Mouse (Mus musculus) retina, adult 2 months (tissue): ENCODE results near the gene Tenm1.

Source experiments
- DNase-seq: peaks from one replicate; pipeline ENCODE4 v3.0.0-alpha.2; 2012; ENCODE audit warnings: low read depth, low spot score

Gene Tenm1

DNA sequence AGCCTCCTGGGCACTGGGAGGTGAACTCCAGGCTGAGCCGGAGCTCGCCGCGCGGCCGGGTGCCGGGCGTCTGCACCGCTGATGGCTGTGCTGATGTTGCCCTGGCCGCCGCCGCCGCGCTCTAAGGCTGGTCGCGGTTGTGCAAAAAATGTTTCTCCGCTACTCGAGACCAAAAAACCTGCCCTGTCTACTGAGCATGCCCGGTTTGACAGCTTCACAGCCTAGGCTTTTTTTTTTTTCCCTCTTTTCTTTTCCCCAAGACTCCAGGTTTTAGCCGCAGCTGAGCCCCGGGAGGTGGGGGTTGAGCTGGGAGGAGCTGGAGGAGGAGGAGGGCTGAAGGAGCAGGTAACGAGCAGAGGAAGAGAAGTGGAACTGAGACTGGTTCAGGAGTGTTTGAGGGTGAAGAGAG is at the start of gene Tenm1:
Gene Tenm1, minus strand, starts transcription at position 272 of the 409 bp plus-strand sequence.
- no peak for DNase-seq

DNA sequence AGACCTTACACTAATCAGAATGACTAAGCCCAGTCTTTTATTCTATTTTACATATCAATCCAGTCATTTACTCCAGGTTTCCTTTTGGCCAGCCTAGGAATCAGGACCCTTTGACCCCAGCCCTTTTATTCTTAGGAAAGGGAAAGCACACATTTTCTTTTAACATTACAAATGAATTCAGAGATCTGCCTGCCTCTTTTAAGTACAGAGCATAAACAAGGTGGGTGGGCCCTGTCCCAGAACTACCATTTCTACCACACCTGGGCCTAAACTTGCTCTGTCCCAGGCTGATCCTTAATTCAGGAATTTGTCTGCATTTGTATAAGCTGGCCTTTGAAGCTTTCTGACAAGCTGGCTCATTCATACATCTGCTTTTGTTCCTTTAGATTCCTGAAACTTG is 38.4 kb upstream of the Tenm1 start:
- no peak for DNase-seq

DNA sequence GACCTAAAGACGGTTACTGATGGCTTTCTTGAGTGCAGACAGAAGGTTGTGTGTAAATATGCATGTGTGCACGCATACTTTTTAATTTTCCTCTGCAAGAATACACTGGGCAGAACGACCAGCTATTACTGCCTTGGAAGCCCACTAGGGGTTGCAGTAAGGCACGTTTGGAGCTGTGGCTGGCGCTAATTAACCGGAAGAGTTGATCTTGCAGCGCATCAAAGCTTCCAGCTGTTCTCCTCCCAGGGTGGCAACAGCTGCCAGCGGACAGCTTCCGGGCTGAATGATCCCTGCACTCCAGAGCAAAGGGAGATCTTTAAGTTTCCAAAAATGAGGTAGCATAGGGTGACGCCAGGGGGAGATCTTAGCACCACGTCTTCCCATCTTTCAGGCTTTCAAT is 1.7 kb upstream of the Tenm1 start:
- no peak for DNase-seq

DNA sequence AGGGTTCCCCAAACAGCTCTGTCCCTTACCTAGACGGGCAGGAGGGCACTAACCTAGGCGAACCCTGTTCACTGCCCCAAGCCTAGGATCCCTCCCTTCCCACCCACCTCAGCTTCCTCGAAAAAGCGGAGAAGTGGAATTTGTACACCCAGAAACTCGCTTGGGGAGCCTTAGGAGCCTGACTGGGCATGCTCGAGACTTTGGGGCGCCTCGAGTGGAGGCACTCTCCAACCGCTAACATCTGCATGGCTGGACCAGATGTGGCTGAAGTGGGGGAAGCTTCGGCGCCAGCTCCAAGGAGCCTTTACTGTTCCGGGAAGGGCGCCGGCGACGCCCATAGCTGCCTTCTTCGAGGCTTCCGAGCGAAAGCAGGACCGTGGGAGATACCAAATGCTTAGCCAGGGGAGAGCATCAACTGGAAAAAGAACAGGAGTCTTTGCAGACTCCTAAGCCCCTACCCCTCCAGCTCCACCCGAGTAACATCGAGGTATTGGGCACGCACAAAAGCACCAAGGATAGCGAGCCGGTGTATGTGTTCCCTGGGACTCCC is 1.1 kb upstream of the Tenm1 start:
- no peak for DNase-seq

DNA sequence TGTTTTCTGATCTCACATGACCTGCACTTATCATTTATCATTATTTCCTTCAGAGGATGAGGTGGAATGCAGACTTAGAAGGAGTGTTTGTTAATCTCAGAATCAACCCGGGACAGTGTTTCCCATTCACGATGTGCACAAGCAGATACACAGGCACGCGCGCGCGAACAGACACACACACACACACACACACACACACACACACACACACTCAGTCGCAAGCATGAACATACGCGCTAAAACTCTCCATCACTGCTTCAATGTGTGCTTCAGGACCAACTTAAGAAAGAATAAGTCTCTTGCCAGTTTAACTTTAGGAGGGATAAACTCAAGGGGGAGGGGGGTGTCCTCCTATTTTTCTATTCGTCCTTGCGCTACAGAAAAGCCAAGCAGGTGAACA is 411 bp upstream of the Tenm1 start:
- no peak for DNase-seq

DNA sequence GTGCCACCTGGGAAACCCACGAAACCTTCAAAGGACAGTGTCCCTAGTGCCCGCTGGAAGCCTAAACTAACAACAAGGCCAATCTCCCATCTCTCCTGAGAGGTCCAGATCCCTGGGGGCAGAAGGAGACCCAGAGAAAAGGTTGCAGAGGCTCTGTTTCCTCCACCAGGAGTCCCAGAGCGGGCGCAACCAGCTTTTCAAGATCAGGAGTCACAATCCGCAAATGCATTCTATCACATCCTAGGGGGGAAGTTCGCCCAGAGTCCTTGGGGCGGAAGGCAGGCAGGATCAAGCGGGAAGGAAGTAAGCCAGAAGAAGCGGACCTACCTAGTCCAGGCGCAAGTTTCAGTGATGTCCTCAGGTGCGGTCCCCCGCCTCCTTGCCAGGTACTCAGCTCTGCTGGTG is 963 bp downstream of the Tenm1 start:
- DNase-seq: no peak

DNA sequence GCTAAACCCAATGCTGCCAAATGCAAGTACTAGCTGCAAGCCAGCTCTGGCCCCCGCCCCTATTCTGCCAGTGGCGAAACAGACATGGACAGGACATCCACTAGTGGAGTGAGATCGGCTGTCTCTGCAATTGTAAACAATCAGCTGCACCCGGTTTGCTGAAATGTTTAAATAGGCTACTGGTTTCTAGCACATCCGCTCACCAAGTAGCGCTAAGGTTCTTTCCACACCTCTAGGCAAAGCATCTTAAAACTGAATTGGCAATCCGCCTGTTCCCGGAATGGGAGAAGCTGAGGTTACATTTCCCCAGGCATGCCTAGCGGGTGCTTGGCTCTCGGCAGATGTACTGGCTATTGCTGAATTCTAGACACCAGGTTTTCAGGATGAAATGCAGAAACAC is 1.8 kb downstream of the Tenm1 start:
- no peak for DNase-seq

DNA sequence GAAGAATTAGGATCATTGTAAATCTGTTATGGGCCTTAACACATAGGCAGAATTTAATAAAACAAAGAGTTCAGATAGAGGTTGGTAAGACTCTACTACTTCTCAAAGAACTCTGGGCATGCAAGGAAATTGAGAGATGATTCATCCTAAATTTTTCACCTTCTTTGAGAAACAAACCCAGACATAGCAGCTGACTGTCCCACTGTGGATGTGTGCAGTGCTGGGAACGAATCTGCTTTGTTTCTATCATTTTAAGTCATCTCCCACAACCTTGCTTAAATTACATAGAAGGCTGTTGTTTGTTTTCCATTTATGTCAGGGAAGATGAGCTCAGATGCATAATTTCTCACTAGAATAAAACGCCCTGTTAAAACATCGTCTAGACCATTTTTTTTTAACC is 31.0 kb downstream of the Tenm1 start:
- no peak for DNase-seq

DNA sequence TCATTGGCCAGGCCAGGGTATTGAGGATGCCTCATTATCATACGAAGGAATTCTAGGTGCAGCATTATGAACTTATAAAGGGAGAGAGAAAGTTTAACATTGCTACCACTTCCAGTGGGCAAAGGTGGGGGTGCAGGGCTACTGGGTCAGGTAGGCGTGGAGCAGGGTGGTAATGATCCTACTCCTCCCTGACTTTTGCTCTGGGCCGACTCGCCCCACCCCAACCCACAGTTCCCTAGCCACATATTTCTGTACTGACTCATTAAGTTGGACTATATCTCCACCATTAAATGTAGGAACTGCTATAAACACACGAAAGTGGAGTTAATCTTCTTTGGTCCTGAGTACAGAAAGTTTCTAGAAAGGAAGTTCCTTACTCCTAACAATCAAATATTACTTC is 40.8 kb downstream of the Tenm1 start:
- DNase-seq: no peak

DNA sequence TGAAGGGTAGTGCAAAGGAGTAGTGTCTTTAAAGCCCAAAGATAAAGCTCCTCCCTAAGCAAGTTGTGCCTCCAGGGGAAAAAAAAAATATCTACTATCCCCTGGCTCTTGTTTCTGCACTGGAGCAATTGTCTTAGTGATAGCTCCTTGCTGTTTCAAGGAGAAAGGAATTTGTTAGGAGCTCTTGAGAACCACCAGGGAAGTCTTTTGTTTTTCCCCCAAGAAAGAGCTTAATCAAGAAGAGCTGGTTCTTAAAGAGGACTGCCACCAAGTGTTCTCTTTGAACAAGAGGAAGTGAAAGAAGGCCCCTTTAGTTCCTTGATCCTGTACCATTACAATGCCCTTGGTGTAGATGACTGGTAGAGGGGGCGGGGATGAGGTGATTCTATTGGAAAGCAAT is 56.4 kb downstream of the Tenm1 start:
- DNase-seq: no peak

DNA sequence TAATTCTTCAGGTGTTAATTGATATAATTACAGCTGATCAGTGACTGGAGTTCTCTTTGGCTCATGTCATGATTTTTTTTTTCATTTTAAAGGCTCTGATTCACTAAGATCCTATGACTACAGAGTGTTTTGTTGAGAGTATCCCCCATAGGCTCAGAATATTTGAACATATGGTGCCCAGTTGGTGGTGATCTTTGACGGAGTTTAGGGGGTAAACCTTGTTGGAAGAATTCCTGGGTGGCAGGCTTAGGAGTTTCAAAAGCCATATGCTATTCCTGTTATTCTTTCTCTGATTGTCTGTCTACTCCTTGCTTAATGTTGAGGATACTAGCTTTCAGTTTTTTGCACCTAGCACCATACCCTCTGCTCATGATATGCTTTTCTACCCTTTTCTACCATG is 109.6 kb downstream of the Tenm1 start:
- no peak for DNase-seq

DNA sequence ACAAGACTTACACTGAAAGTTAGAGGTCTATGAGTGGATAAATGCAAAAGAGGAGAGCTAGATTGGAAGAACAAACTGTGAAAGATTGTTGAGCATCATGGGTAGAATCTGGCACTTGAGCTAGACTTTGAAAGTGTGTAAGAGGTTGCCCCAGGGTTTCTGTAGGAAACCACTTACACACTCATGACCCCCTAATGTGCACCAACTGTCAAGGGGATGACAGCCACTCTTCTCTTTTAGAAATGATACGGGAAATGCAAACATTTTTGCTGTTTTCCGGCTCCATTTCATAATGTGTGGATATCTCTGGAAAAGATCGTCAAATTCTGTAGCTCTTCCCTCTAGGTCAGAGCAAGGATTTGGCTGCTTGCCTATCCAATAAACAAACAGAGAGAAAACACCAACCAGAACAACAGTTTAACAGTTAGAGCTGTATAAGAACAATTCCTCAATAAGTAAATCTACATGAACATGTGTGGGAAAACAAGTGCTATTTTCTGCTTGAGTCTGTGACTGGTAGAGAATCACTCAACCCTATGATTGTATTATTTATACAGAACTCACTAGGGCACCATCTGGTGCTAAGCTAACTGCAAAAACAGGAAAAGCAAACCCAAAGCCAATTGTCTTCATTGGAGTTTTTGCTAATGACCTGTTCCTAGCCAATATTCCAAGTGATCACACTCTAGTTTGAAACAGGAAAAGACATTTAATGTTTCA is 111.0 kb downstream of the Tenm1 start:
- DNase-seq: no peak

DNA sequence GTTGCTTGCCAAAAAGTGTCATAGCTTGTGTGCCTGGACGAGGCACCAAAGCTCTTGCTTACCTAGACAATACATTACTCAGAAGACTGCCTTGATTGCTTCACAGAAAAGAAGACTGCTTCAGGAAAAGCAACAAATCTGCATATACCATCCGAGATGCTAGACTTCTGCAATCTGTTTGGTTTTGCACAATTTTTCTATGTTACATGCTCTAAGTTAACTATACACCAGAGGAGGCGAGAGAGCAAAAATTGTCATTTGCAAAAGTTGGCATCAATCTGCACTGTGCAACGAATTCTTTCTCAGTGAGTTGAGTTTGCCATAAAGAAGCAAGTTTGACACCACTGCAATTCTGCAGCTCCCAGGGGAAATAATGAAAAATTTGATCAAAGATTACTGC is 193.1 kb downstream of the Tenm1 start:
- no peak for DNase-seq

DNA sequence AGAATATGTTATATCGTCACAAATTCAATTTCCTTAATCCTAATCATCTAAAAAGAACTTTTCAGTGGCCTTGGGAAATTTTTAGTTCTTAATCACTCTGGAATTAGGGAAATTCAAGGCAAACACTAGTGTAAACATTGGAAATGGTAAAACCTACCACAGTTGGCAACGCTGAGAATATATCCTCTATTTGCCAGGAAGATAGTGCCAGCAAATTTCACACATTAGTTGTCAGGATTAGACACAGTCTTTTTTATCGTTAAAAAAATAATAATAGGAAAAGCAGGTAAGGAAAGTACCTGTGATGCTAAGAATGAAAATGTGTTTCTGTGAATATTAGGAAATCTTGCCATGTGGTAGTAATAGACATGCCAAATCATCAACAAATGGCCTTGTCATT is 223.9 kb downstream of the Tenm1 start:
- no peak for DNase-seq

DNA sequence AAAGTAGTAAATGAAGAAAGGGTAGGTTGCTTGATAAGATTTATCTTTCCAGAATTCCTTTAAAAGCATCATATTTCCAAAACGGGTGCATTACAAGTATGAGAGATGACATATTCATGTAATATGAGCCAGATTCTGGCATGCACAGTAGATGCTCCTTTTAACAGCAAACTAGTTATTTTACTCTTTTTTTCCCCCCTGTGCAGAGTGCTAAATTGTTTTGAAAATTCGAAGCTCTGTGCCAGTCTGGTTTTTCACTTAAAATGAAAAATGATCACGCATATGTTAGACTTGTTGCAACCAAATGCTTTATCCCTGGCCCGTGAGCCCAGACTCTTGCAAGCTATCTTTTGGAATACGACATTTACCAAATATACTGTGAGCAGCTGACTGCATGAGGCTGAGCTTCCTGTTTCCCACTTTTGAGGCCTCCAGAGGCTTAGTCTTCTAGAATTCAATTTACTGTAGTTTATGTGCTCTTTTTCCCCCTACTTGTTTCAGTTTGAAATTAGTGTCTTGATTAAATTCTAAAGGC is 226.6 kb downstream of the Tenm1 start:
- no peak for DNase-seq

DNA sequence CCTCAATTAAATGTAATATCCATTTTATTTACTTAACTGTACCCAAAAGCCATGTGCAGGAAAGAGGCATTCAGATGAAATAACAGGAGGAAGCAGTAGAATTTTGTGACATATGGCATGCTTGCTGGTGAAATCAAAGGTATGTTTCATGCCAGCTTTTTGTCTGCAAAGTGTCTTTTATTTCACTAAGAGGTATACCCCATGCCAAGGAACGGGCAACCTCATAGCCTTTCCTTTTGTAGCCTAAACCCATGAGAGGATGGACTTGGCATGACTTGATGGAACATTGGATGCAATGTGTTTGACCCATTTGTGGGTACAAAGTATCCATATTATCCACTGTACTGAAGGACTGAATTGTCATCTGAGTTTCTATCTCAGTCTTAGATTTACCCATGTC is 246.0 kb downstream of the Tenm1 start:
- no peak for DNase-seq

DNA sequence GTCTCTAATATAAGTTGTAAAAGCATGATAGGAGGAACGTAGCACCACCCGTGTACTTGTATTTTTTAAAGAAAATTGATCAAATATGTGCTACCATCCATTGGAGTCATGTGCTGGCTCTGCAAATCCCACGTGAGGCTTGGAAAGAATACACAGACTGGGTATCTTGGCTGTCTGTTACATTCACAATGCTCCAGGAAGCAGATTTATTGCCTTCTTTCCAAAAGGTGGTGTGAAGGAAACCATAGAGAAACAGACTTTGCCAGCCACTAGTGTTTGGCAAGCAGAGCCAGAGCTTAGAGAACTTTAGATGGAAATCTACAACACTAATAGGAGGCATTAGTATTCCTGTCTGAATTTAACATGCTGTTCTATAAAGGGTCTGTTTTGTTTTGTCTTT is 277.4 kb downstream of the Tenm1 start:
- no peak for DNase-seq

DNA sequence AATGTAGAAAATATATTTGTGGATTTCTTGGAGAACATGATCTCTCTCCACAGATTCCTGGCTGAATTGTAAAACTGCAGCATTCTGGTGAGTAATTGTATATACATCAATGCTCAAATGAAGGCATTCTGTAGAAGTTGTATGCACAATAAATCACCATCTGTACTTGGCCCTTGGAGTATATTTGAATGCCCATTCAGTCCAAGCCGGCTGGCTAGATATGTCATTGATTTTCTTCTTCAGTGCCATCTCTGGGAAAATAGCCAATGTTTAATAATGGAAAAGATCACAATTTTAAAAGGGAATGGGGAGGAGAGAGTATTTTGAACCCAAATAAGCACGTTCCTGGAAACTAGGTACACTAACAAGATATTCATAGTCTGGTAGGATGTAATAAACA is 299.2 kb downstream of the Tenm1 start:
- no peak for DNase-seq

DNA sequence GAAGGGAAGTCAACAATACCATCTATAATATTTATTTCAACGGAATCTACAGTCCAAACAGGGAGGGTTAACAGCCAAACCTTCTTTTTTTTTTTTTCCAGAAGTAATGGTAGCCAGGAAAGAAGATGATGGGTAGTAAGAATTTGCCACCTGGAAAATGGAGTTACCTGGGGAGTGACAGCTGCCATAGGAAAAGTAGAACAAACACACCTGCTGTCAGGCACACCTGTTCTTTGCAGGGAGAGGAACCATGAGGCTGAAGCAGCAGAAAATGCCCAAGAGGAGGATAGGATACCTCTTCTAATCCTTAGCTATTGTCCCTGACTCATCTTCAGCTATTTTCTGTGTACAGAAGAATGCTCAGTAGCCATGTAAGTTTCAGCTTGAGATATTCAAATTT is 306.4 kb downstream of the Tenm1 start:
- no peak for DNase-seq

DNA sequence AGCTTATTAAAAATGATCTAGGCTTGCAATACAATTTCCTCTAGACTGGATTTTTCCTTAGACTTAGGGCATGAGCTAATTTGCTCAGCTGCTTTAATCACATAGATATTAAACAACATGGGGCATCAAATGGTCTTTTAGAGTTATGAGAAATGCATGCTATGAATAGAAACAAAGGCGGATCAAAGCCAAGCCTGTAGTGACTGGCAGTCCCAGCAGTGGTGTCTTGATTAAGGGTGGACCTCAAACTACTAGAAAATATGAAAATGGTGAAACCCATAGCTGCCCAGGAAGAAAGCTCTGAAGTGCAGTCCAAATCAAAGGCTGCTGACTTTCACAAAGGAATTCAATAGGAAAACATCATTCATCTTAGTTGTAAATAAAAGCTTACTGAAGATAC is 306.9 kb downstream of the Tenm1 start:
- no peak for DNase-seq

DNA sequence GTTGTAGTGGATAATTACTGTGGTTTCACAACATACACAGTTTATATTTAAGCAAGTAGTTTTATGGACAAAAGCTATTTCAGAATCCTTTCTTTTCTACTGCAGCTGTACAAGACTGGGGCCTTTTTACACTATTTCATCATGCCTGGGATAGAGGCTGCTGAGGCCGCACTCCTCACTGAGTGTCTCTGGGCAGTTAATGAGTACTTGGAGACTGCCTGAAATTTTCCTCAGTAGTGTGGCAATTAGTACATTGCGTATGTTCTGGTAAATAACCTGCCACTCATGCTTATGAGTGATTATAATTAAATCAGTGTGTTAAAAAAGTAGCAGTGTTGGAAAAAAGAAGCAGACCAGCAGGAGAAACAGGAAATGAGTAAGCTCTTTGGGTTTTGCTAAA is 442.8 kb downstream of the Tenm1 start:
- DNase-seq: no peak

DNA sequence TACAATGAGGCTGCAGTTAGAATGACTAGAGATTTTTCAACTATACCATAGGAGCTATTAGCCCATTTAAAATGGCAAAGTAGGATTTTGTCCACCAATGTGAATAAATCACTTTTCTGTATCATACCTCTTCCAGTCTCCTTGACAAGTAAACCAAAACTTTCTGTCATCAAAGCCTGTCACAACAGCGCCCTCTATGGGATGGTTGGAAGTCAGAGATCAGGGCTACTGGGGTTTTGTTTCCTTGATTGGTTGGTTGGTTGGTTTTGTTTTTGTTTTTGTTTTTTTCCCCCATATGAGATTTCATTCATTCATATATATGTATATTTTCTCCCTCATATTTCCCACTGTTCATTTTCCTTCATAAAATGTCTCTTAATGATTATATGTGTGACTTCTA is 455.4 kb downstream of the Tenm1 start:
- DNase-seq: peak; percentile 1

DNA sequence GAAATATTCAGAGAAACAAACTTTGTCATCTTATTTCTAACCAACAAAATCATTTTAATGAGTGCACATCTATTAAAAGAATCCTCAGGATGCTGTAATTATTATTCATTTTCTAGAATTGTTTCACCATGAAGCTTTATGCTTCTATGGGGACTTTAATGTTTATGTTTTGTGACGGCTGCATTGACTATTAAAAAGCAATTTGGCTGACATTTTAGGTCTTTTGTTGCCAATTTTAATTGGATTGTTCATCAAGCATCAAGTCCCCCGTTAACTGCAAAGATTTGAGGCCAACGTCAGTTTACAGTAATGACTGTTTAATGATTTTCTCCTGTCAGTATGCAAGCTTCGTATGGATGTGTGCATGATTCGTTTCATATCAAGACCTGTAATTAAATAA is 461.3 kb downstream of the Tenm1 start:
- DNase-seq: no peak

DNA sequence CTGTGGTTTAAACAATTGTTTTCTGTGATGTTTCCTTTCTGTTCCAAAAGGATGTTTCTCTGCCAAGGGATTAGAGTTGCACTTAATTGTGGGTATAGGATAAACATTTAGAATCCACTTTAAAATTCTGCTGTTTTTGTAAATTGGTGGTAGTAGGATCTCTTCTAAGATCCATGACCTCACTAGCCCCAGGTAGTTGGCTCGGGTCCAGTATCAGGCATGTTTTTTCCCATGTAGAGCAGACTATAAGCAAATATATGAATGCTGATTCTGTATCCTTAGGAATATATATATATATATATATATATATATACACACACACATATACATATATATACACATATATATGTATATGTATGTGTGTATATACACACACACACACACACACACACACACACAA is 567.2 kb downstream of the Tenm1 start:
- DNase-seq: no peak
